Mouse (Mus musculus) brain, embryonic 14.5 days (tissue): ENCODE data around the gene Mbd3. TPM values are rescaled to one million over a fixed set of nuclear protein-coding genes. Genes with fewer than 3 reads are reported as not detected.
"Not testable (repeated sequence)": the region's sequence is repeated elsewhere in the genome, so short reads cannot be mapped to it uniquely, and the experiment has no call there.

Experiments used
- DNase-seq: peaks from one replicate; pipeline ENCODE4 v3.0.0-alpha.2; 2011; ENCODE audit warnings: low read depth
- CTCF ChIP-seq: fragments of 200-500 bp; IDR thresholded peaks from 2 replicates; pipeline ENCODE4 v1.5.1; 2012; ENCODE audit warnings: inconsistent platforms, mild to moderate bottlenecking, moderate library complexity, borderline replicate concordance; ENCODE audit not compliant: insufficient read depth, insufficient read length; ENCODE audit errors: extremely low read depth
- POLR2A ChIP-seq: fragments of 200-500 bp; IDR thresholded peaks from 2 replicates; pipeline ENCODE4 v1.6.1; 2012; ENCODE audit warnings: mild to moderate bottlenecking, inconsistent platforms, borderline replicate concordance; ENCODE audit not compliant: poor library complexity, insufficient read depth, insufficient read length, severe bottlenecking; ENCODE audit errors: extremely low read depth
- polyA plus RNA-seq: library from polyadenylated mRNA; depleted of rRNA; stranded (reverse); fragments of >200 nt; gene quantifications from 2 replicates; pipeline ENCODE4 v1.2.3, GENCODE M21; 2012; rRNA removed

Mbd3 gene
- polyA plus RNA-seq, 1 experiment = 265 TPM

- no peak for DNase-seq
- no peak for TF ChIP-seq CTCF
- TF ChIP-seq POLR2A = no peak
Measured at GRCm38 (mm10) chr10:80352727-80353126, 46.6 kb downstream of the Mbd3 start.

- DNase-seq = no peak
Measured at GRCm38 (mm10) chr10:80351896-80352295, 47.5 kb downstream of the Mbd3 start.

DNA sequence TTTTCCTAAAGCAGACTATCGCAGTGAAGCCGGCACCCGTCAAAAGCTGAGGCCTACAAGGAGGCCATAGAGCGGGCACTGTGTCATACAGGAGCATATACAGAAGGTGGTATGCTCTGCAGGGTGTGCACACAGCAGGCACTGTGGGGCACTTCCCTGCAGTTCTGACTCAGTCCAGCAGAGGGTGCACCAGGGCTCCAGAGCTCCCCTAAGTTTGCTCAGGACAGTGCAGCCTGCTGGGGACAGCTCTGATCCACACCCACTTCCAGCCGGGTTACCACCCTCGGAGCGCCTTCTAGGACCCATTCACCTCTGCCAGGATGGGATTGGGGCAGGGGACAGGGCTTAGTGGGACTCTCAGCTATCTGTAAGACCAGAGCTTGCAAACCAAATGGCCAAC is 49.1 kb downstream of the Mbd3 start:
- TF ChIP-seq CTCF (peak; percentile 97), POLR2A (no peak)
- peak; percentile 76 for DNase-seq

More at GRCm38 (mm10) chr10:80351896-80352295, 47.5 kb downstream of the Mbd3 start:
- TF ChIP-seq POLR2A (no peak), CTCF (no peak)

DNA sequence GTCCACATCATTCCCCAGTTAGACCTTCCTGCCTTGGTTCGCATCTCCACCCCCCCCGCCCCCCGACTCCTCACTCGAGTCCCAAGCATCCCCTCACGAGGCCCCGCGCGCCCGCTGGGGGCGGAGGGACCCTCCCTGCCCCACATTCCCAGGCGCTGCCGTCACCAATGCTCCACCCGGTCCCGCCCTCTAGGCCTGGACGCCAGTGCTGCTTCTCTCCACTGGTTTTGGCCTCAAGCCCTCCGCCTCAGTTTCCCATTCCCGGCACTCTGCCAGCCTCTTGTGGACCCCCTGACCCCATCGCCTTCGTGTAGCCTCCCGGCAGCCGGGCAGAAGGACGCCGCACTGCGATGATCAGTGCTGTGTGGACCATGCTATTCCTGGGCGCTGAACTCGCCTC is 50.4 kb downstream of the Mbd3 start:
- DNase-seq = no peak
- TF ChIP-seq POLR2A (no peak), CTCF (no peak)

GRCm38 (mm10) chr10:80348244-80348781 is 51.0 kb downstream of the Mbd3 start, which contains the start of gene Adamtsl5:
Gene Adamtsl5, minus strand, starts transcription at chr10:80348412.
- TF ChIP-seq POLR2A = no peak
- peak; percentile 60; the same call in 1 of the 2 replicates for TF ChIP-seq CTCF
- DNase-seq = peak; percentile 33

GRCm38 (mm10) chr10:80347514-80347967 is 51.8 kb downstream of the Mbd3 start:
- TF ChIP-seq POLR2A (no peak), CTCF (no peak)
- DNase-seq = no peak

GRCm38 (mm10) chr10:80345929-80346328 is 53.4 kb downstream of the Mbd3 start:
- DNase-seq = not testable (repeated sequence)

- DNase-seq = no peak
- TF ChIP-seq POLR2A (no peak), CTCF (no peak)
Measured at GRCm38 (mm10) chr10:80345122-80345521, 54.2 kb downstream of the Mbd3 start.

GRCm38 (mm10) chr10:80344131-80344661 is 55.2 kb downstream of the Mbd3 start:
- TF ChIP-seq CTCF = no peak
- no peak for DNase-seq

DNA sequence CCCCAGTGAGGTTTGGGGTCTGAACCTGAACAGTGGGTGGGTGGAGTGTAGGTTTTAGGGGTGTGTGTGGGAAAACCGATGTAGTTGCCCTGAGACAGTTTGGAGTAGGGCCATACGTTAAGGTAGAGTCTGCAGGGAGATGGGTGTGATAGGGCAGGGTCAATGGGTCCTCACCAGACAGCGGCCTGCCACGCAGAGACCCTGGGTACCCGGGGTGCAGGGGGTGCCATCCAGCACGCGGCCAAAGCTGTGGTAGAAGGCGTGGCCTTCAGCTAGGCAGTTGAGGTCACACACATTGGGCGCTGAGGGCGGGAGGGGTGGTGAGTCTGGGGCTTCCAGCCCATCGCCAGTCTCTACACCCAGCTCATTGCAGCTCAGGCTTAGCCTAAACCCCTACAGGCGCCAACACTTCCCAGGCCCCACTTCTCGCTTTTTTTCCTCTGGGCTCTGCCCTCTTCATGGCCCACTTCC is 55.9 kb downstream of the Mbd3 start:
- DNase-seq = no peak
- TF ChIP-seq CTCF = no peak
- TF ChIP-seq POLR2A = no peak

DNA sequence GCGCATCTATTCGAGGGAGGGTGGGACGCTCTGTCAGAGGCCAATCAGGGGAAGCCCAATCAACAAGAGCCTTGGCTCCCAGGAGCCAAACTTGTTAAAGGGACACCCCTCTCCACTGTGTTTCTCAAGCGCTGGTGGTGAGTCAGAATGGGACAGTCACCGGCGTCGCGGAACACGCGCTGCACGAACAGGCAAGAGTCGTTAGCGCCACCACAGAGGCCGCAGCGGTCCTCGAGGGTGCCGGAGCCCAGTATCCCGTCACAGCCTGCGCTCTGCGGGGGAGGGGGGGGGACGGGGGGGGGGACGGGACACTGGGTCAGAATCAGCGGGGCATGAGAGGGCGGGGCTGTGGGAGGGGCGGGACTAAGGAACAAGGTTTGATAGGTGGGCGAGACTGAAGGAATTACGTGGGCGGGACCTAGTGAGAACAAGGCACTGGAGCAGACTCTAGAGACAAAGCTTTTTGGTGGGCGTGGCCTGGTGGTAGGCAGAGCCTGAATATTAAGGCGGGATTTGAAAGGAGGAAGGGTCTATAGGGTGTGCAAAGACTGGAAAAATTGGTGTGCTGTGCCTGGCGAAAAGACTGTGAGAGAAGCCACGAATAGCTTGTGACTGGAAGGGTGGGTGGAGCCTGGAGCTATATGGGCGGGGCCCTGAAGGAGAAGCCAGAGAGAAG is 56.5 kb downstream of the Mbd3 start:
- DNase-seq = peak; percentile 86
- TF ChIP-seq CTCF = no peak
- TF ChIP-seq POLR2A = no peak

Other genes starting within 250 kb of the Mbd3 start
- gene Cirbp, start 233.6 kb downstream of the Mbd3 start, polyA plus RNA-seq = 381 and 490 TPM in 2 replicates
- gene 1600002K03Rik, start 226.6 kb downstream of the Mbd3 start, polyA plus RNA-seq = 18.5 and 21.2 TPM in 2 replicates
- 57.2 and 66.4 TPM in 2 replicates for gene Efna2, start 220.1 kb downstream of the Mbd3 start, polyA plus RNA-seq
- 59.1 and 61.2 TPM in 2 replicates for gene Mum1, start 173.1 kb downstream of the Mbd3 start, polyA plus RNA-seq
- gene Ndufs7, start 150.4 kb downstream of the Mbd3 start, polyA plus RNA-seq = 272 and 426 TPM in 2 replicates
- 15.3 and 19.8 TPM in 2 replicates for gene Gamt, start 138.5 kb downstream of the Mbd3 start, polyA plus RNA-seq
- gene Dazap1, start 138.1 kb downstream of the Mbd3 start, polyA plus RNA-seq = 158 and 207 TPM in 2 replicates
- gene Rps15, start 107.1 kb downstream of the Mbd3 start, polyA plus RNA-seq = 2,157 and 2,683 TPM in 2 replicates
- 189 and 292 TPM in 2 replicates for gene Apc2, start 103.6 kb downstream of the Mbd3 start, polyA plus RNA-seq
- 22.5 and 32.9 TPM in 2 replicates for gene 2310011J03Rik, start 79.0 kb downstream of the Mbd3 start, polyA plus RNA-seq
- gene Pcsk4, start 70.1 kb downstream of the Mbd3 start, polyA plus RNA-seq = 4.5 and 6.0 TPM in 2 replicates
- 1.7 and 4.6 TPM in 2 replicates for gene Reep6, start 69.6 kb downstream of the Mbd3 start, polyA plus RNA-seq
- gene Adamtsl5, start 51.1 kb downstream of the Mbd3 start, polyA plus RNA-seq = 1.4 and 1.5 TPM in 2 replicates
- 3.9 and 4.7 TPM in 2 replicates for gene Plk5, start 43.1 kb downstream of the Mbd3 start, polyA plus RNA-seq
- gene Mex3d, start 11.9 kb downstream of the Mbd3 start, polyA plus RNA-seq = 112 and 115 TPM in 2 replicates
- gene Uqcr11, start 7.3 kb upstream of the Mbd3 start, polyA plus RNA-seq = 597 and 852 TPM in 2 replicates
- 128 and 138 TPM in 2 replicates for gene Tcf3, start 34.1 kb upstream of the Mbd3 start, polyA plus RNA-seq
- gene Onecut3, start 95.3 kb upstream of the Mbd3 start, polyA plus RNA-seq = 5.0 and 10.9 TPM in 2 replicates
- gene Atp8b3, start 139.6 kb upstream of the Mbd3 start, polyA plus RNA-seq = 0.76 and 0.86 TPM in 2 replicates
- gene Rexo1, start 162.0 kb upstream of the Mbd3 start, polyA plus RNA-seq = 59.9 and 72.0 TPM in 2 replicates
- gene Klf16, start 177.8 kb upstream of the Mbd3 start, polyA plus RNA-seq = 12.2 and 15.9 TPM in 2 replicates
- gene Abhd17a, start 190.8 kb upstream of the Mbd3 start, polyA plus RNA-seq = 170 and 188 TPM in 2 replicates
- gene Scamp4, start 203.3 kb upstream of the Mbd3 start, polyA plus RNA-seq = 62.0 and 62.5 TPM in 2 replicates
- 12.7 and 17.3 TPM in 2 replicates for gene Adat3, start 203.3 kb upstream of the Mbd3 start, polyA plus RNA-seq
- gene Gm49322, start 206.5 kb upstream of the Mbd3 start, polyA plus RNA-seq = 4.2 and 4.5 TPM in 2 replicates
- gene Csnk1g2, start 223.3 kb upstream of the Mbd3 start, polyA plus RNA-seq = 213 and 237 TPM in 2 replicates